Mouse (Mus musculus) urinary bladder, postnatal 36 days (tissue): ENCODE data around the gene Bmpr2.
"Not testable (repeated sequence)": the region's sequence is repeated elsewhere in the genome, so short reads cannot be mapped to it uniquely, and the experiment has no call there.

ENCODE experiments used
- DNase-seq, 2 experiments: peaks; one replicate each; pipeline ENCODE4 v3.0.0; 2022; ENCODE audit warnings: low spot score in 2 of 2, mixed read lengths in 1 of 2

The Bmpr2 gene

DNA sequence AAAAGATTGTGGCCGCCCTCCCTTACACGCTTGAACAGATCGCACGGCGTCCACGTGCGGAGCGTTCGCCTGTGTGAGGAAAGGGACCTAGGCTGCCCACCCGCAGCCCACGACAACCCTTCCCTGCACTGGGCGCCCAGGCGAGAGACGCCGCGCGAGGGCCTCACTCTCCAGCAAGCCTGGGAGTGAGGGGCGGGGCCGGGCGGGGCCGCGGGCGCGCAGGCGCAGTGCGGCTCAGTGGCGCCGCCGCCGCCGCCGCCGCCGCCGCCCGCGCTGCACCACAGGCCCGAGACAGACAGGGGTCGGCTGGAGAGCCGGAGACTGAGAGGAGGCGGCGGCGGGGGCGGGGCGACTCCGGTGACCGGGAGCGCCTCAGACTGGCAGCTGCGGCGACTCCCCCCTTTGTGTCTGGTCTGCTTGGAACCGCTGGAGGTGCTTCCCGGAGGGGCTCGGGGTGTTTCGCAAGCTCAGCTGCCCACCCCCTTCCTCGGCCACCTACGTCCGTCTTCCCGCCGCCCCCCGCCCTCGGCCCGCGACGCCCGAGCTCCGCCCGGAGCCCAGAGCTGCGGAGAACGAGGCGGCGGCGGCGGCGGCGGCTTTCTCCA lies at the start of gene Bmpr2:
TSS of gene Bmpr2 (plus strand) at position 237 of the 605 bp plus-strand sequence.
- peak; percentile 75 to 87 for DNase-seq

DNA sequence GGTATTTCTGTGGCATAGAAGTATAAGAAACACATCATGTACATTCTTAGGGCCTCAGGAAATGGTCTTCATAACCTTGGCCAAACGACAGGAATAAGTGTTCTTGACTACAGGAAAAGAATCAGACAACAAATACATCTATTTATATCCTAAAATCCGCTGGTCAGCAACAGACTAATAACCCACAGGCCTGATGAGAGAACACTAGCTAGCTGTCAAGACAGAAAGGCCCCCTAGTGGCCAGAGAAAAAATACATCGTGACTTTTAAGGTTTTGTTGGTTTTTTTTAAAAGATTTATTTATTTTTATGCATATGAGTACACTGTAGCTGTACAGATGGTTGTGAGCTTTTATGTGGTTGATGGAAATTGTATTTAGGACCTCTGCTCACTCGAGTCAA lies 43.3 kb upstream of the Bmpr2 start:
- DNase-seq, result no peak

DNA sequence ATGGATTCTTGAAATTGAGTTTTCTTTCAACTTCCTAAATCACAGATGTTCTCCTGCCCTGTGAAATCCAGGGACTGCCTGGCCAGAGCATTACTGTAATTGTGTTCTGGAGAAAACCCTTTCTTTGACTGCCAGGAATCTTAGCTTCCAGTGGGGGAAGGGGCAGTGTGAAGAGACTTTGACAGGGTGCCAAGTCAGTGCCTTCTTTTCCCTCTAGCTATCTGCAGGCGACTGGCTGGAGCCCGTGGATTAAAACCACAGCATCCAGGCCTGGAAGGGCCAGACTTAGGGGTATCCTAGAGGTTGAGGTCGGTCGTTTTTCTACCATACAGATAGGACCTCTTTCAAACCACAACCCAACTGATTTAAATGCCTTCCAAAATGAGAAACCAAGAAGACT lies 37.5 kb upstream of the Bmpr2 start:
- no peak for DNase-seq

DNA sequence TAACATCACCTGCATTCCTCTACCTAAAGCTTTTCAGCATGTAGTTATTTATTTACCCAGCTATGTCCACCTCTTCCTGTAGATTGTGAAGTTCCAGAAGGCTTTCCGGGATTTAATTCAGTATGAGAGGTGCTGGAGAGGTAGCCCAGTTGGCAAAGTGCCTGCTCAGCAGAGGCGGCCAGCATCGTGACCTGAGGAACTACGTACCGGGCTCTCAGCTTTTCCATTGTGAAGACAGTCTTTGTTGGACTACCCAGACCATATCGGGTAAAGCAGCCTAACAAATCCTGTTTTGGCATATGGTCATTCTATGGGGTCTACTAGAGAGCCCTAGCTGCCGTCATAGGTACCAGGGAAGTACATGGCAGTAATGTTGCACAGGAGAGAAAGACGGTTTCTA lies 33.1 kb upstream of the Bmpr2 start:
- no peak for DNase-seq

DNA sequence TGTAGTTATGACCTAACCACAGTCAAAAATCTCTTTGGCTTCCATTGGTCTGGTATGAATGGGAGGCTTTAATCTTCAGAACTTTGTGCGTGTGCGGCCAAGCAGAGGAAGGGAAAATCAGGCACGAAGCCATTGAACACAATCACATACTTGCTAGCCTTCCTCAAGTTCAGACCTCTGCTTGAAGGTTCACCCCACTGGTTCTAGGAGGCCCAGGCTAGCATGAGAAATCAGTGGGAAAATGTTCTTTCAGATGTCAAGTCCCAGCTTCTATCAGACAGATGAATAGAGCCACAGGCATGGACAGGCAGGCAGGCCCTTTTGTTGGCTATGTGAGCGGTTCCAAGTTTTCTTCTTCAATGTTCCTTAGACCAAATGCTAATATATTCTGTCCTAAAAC lies 32.5 kb upstream of the Bmpr2 start:
- no peak for DNase-seq

DNA sequence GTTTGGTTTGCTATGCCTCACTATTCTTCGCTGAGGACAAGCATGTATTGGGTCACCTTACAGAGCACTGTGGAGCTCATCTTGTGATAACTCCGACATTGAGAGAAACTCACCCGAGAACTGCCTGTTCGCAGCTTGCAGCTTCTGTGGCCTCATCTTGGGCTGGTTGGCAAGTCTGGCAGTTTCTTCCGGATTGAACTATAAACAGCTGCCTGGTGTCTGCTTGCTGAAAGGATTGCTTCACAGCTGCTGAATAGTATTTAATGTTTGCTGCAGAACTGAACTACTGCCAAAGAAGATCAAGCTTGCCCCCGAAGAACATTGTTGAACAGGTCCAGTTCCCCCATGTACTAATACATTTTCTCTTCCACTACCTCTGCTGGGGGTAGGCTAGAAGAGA lies 29.1 kb upstream of the Bmpr2 start:
- no peak for DNase-seq

DNA sequence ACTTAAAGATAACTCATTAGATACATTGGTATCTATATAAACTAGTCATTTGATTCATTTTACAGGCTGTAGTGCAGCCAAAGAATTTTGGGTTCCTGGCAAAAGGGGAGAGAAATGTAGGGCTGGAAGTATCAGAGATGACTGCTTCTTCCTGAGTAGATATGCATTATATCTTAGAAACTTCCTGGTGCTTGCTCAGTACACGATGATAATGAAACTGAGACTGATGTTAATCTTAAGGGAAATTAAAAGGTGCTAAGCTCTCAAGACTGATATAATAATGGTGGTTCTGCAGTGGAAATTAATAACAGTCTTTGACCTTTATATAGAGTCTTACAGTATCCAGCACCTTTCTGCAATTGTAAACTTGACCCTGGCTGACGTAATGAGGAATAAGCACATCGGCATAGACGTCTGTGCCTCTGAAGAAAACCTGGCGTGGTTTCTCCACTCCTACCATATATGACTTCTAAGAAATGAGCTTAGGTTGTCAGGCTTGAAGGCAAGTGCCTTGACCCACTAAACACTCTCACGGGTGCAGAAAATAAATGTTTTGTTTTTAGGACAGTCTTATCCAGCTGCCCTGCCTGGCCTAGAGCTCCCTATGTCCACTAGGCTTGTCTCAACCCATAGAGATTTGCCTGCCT lies 24.3 kb upstream of the Bmpr2 start:
- DNase-seq, result no peak

DNA sequence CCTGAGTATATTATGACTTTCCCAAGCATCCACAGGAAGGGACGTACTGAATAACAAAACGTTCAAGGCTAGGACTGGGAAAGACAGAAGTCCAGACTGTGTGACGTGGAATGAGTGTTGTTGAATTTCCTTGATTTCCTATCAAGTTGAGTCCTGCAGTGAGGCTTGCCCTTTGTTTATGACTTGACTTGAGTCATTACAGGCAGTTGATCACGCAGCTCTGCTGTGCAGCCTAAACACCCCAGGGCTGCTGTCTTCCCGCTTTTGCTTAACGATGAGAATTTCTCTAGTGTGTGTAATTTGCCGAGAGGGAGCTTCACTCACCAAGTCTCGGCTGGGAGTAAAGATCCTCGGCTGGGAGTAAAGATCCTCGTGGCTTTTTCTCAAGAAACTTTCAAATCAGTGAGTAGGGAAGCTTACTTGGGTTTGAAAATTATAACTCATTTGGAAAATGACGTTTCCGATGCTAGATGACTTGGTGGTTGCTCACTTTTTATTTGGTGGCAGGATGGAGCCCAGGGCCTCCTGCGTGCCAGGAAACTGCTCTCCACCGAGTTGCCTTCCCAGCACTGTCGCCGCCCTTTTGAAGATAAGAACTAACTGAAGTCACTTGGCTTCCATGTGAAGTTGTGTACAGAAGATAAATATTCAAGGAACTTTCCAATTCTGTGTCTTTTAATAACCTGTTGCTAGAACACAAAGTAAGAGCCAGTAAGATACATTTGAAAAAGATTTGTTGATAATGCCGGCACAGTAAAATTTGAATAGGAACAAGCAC lies 23.4 kb upstream of the Bmpr2 start:
- DNase-seq, result peak; percentile 18 to 19

DNA sequence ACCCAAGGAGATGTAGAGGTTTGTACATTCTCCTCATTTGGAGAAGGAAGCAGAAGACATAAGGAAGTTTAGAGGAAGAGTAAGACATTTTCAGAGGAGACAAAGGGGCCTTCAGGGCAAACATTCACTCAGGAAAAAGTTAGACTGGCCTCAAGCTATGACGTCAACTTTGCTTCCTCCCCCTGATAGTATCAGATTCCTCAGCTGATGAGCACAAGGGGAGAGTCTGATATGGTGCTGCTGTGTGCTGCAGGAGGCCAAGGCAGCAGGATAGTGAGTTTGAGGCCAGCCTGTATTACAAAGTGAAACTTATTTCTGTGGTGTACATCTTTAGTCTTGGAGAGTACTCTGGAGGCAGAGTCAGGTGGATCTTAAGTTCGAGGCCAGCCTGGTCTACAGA lies 14.2 kb upstream of the Bmpr2 start:
- no peak for DNase-seq

DNA sequence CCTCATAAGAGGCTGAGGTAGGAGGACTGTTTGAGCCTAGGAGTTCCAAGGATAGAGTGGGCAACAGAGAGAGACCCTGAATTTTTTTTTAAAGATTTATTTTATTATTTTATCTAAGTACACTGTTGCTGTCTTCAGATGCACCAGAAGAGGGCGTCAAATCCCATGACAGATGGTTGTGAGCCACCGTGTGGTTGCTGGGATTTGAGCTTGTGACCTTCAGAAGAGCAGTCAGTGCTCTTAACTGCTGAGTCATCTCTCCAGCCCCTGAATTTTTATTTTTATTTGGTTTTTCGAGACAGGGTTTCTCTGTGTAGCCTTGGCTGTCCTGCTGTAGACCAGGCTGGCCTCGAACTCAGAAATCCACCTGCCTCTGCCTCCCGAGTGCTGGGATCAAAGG lies 13.5 kb upstream of the Bmpr2 start:
- not testable (repeated sequence) for DNase-seq

DNA sequence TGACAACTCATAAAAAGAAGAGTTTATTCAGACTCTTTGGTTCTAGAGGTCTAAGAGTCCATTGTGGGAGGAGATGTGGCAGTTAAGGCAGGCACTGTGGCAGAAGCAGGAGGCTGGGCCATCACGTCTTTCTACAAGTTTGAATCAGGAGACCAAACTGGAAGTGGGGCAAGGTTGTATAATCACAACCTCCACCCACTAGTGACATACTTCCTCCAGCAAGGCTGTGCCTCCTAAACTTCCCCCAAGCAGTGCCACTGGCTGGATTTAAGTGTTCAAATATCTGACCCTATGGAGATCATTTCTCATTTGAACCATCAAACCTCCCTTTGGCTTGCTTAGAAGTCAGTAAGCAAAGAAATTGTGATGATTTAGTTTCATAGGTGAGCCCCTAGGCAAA lies 7.9 kb upstream of the Bmpr2 start:
- DNase-seq, result no peak

DNA sequence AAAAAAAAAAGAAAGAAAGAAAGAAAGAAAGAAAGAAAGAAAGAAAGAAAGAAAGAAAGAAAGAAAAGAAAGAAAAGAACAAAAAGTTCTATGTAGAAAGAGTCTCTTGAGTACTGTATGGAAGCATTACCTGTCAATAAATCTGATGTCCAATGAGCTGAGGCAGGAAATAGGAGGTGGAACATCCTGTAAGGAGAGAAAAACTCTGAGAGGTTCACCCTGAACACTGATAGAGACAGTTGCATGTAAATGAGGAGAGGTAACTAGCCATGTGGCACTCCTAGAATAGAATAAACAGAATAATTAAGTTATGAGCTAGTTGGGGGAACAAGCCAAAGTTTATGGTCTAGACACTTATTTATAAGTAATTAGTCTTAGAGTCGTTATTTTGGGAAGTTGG lies 4.9 kb upstream of the Bmpr2 start:
- no peak for DNase-seq

DNA sequence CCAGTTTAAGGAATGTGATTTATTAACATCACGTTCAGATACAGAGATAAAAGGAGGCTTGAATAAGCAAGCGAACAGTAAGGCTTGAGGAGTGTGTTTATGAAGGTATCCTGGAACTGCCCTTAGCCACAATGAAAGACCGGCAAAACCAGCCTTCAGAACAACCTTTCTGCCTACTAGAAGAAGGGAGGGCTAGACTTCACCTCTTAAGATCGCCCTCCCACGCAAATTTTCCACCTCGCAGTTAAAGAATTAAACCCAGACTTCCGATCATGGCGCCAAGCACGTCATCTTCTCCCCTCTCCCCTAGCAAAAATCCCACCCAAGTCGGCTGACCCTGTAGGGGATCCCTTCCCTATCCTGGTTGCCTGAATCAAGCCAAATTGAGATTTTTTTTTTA lies 992 bp upstream of the Bmpr2 start:
- DNase-seq, result peak in 1 of 2 experiments; percentile 52

DNA sequence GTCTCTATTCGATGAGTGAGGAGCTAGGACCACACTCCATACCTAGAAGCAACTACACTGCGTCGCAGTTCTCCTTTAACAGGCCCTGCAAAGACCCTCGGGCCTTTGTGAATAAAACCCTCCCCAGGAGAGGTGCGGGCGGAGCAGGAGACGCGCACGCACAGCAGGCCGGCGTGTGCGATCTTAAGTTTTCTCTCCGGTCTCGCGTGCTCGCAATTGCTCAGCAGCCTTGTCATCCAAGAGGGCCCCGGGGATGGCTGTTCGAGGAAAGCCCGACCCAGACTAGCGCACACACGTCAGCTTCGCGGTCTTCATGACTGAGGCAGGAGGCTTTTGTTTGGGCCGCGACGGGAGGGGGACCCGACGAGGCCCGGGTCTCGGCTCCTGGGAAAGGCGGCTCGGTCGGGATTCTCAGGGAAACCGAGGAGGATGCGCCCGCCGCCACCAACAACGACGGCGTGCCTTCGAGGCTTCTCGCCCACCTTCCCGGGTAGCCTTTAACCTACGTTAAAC lies 493 bp upstream of the Bmpr2 start:
- peak in 1 of 2 experiments; percentile 37 for DNase-seq

DNA sequence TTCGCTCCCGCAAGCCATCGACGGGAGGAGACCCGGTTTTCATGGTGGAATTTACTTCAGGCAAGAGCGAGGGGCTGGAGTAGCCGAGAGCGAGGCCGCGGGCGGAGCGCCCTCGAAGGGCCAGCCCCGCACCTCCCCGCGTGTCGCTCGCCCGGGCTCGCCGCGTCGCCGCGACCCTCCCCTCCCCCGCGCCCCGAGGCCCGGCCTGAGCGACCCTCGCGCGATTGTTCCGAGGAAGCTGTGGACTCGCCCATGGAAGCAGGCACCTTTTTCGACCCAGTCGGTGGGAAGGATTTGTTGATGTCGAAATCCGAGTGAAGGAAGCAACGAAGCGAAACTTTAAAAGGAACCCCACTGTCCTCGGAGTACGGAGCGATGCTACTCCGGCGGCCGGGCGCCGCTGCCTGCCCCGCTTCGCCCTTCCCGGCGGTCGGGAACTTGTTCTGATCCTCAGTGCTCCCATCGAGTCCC lies 616 bp downstream of the Bmpr2 start:
- DNase-seq, result peak; percentile 45 to 52

DNA sequence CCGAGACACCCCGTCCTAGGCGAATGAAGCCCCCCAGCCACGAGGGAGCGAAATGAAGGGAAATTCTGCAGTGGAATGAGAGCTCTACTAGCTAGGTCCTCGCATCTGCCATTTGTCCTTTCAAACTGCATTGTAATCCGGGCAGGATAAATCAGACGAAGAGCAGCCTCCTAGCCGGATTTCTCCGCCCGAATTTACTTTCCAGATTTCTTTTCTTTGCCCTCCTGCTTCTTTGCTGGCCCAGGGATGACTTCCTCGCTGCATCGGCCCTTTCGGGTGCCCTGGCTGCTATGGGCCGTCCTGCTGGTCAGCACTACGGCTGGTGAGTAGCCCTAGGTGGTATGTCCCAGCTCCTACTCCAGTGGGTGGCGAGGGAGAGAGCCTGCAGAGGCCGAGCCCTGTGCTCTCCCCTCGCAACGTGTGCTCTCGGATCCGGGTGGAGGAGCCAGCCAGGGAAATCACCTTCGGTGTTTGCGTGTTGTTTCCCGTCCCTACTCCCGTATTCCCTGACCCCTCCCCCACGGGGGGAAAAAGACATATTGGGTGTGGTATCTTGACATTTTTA lies 1.3 kb downstream of the Bmpr2 start:
- DNase-seq, result peak; percentile 35 to 37

DNA sequence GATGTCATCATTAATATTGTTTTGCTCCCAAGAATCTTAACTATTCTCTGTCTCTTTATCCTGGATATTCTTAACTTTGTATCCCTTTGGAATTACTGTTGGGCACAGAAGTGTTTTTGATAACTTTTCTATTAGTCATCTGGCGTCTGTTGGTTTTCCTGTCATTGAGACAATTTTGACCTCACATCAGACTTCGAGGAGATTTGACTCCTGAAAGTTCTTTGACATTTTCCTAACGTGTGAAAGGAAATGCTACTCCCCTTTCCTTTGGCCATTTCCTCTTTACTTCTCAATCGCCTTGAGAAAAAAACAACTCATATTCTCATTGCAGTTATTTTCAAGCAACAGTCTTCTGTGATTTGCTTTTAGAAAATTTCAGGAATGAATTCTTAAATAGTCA lies 2.1 kb downstream of the Bmpr2 start:
- no peak for DNase-seq

DNA sequence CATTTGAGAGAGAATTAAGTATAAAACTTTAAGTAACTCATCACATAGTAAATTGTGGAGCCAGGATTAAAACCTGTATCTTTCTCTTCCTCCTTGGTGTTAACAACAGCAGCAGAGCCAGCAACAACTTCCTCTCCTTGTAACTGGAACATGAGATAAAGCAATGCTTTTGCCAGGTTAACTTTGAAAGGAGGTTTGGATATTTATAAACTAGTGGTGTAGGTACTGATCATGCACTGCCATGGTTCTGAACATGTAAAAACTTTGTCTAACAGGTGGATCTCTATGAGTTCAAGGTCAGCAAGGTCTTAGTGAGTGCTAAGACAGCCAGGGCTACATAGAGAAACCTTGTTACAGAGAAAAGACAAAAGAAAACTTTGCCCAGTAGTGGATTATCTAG lies 3.4 kb downstream of the Bmpr2 start:
- no peak for DNase-seq

DNA sequence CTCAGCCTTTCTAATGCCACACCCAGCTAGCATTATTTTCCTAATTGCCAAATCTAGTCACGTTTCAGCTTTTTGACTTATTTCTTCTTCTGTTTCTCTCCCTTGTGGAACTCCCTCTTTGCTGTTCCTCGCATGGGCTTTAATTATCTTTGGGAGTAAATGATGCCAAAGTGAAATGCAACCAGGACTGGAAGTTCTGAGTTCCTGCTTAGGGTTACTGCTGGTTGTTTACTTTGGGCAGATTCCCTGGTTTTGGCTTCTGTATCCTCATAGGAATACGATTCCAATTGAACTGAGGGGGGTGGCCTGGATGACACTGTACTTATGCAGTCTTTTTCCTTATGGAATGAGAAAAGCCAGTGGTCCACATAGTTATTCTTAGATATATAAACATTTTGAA lies 8.7 kb downstream of the Bmpr2 start:
- DNase-seq, result no peak

DNA sequence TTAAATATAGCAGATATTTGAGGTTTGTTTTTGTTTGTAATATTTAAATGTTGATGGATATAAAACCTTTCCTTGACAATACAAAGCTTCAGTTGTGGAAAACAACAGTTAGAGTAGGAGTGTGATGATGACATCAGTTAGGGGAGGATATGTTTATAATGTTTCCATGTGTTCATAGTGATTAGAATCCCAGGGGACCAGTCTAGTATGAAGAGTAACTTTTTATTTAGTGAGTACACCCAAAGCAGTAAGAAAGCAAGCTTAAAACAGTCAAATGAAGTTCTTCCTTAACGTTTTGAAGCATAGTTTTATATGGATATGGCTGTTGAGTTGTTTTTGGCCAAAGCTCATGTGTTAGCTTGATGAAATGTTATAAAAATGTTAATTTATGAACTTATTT lies 17.9 kb downstream of the Bmpr2 start:
- DNase-seq, result no peak

DNA sequence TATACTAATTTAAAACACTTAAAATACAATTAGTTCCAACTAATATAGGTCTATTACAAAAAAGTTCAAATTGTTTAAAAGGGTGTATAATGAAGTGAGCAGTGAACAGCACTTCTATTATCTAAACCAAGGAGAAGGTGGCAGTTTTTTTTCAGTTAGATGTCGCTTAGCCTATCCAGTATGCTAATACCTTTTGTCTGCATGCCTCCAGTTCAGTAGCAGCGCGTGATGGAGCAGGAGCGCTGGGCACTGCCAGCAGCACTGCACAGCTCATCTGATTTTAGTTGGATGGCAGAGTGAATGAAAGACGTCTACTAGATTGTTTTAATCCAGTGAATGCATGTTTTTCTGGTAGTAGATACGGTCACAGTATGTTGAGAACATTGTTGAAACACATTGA lies 25.8 kb downstream of the Bmpr2 start:
- no peak for DNase-seq

DNA sequence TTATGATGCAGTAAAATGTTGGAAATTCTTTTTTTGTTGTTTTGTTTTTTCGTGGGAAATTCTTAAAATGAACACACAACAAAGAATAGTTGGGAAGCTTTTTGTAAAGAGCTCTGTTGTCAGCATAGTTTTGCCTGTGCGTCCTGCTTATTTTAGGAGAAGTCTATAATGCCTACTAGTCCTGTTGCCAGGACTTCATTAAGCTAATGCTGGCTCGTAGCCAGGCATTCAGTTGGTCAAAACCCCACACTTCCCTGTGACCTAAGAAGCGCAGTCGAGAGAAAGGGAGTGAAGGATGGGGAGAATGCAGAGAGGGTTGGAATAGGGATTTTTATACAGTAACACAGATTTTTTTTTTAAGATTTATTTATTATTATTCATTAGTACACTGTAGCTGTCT lies 26.5 kb downstream of the Bmpr2 start:
- DNase-seq, result no peak
